Mouse (Mus musculus) forebrain, embryonic 10.5 days (tissue): ENCODE results near the gene Fnip1. TPM values are rescaled to one million over a fixed set of nuclear protein-coding genes. Genes with fewer than 3 reads are reported as not detected.
"Not testable (repeated sequence)": the region's sequence is repeated elsewhere in the genome, so short reads cannot be mapped to it uniquely, and the experiment has no call there.

ENCODE experiments used
- DNase-seq: peaks from one replicate; pipeline ENCODE4 v3.0.0-alpha.2; 2017; ENCODE audit warnings: low spot score; ENCODE audit errors: extremely low spot score
- H3K27ac ChIP-seq: fragments of 300-500 bp; sonication (generic); 2 replicates; pipeline ENCODE4 v1.5.1; 2016; ENCODE audit warnings: mild to moderate bottlenecking
- H3K27me3 ChIP-seq: fragments of 300-500 bp; sonication (generic); 2 replicates; pipeline ENCODE4 v1.6.1; 2016; ENCODE audit warnings: mild to moderate bottlenecking; ENCODE audit not compliant: poor library complexity, severe bottlenecking
- H3K36me3 ChIP-seq: fragments of 300-500 bp; sonication (generic); replicated peaks from 2 replicates; pipeline ENCODE4 v1.6.1; 2016; ENCODE audit warnings: mild to moderate bottlenecking, moderate library complexity
- H3K4me1 ChIP-seq: fragments of 300-500 bp; sonication (generic); 2 replicates; pipeline ENCODE4 v1.6.1; 2016
- H3K4me3 ChIP-seq: fragments of 300-500 bp; sonication (generic); 2 replicates; pipeline ENCODE4 v1.5.1; 2016; ENCODE audit warnings: mild to moderate bottlenecking, moderate library complexity
- H3K9me3 ChIP-seq: fragments of 300-500 bp; sonication (generic); 2 replicates; pipeline ENCODE4 v1.6.1; 2016; ENCODE audit warnings: mild to moderate bottlenecking, moderate library complexity
- WGBS: fragments of 180-500 bp; shearing (Covaris S2); methylation state at CpG from one replicate; pipeline ENCODE4 v1.1.7; 2016; 5-methylcytosine and 5-hydroxymethylcytosine counted together
- polyA plus RNA-seq: library from polyadenylated mRNA; unstranded; fragments of >200 nt; fragmentation: Nextera tagmentation; extraction: Ambion mirVana; gene quantifications from 2 replicates; pipeline ENCODE4 v1.2.1, GENCODE M21; 2016

The Fnip1 gene
- polyA plus RNA-seq, 1 experiment from 2014 or later: 8.9 TPM

DNA sequence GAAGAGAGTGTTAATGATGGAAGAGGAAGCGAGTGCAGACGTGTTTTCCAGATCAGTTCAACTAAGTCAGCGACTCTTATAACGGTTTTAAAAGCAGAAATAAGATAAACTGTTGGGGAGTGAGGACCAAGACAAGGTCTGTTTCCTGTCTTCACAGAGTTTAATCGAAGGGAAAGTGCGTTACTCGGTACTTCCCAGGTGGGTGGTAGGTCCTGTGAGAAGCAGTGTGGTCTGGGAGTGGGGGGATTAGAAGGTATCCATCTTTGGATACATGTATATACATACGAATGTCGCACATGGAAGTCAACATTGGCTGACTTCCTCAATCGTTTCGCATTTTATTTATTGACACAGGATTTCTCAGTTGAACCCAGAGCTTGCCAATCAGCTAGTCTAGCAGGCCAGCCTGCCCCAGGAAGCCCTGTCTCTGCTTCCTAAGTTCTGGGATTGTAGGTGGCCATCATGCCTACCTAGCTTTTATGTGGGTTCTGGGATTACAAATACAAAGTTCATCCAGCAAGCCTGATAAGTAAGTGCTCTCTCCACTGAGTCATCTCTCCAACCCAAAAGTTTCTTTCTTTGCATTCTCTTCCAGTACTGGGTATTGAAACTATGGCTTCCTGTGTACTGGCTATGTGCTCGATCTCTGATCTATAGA, 10.2 kb upstream of the Fnip1 start:
- no peaks in the 10 kb centered on the region for H3K4me1 ChIP-seq
- H3K9me3 ChIP-seq: no peaks in the 10 kb centered on the region
- no peak for DNase-seq
- no peak overlapping the region for H3K27ac ChIP-seq
- no peaks in the 10 kb centered on the region for H3K27me3 ChIP-seq
- WGBS: 89% methylated on average over 12 of the region's 12 CpGs
- H3K4me3 ChIP-seq: no peak overlapping the region
- H3K36me3 ChIP-seq: no peaks in the 10 kb centered on the region

- H3K27me3 ChIP-seq: no peaks in the 10 kb centered on the region
- no peak for DNase-seq
- no peaks in the 10 kb centered on the region for H3K4me1 ChIP-seq
- WGBS: 89% methylated on average over 2 of the region's 2 CpGs
- H3K36me3 ChIP-seq: no peaks in the 10 kb centered on the region
- H3K9me3 ChIP-seq: no peaks in the 10 kb centered on the region
- no peak overlapping the region for H3K4me3 ChIP-seq
- no peak overlapping the region for H3K27ac ChIP-seq
Observed at GRCm38 (mm10) chr11:54429224-54429623, 8.8 kb upstream of the Fnip1 start.

DNA sequence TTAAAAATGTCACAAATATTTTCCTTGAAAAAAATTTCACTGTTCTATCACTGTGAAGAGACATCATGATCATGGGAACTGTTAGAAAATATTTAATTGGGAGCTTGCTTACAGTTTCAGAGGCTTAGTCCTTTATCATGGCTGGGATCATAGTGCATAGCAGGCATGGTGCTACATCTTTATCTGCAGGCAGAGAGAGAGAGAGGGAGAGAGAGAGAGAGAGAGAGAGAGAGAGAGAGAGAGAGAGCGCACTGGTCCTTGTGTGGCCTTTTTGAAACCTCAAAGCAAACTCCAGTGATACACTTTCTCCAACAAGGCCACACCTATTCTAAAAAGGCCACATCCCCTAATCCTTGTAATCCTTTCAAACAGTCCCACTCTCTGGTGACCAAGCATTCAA, 2.2 kb upstream of the Fnip1 start:
- Histone ChIP-seq H3K4me1 (peaks cover 26% of the 10 kb centered on the region), H3K27me3 (no peaks in the 10 kb centered on the region), H3K4me3 (no peak overlapping the region), H3K9me3 (no peaks in the 10 kb centered on the region), H3K27ac (no peak overlapping the region), H3K36me3 (no peaks in the 10 kb centered on the region)
- no peak for DNase-seq
- WGBS: 94% methylated on average over 1 of the region's 1 CpGs

DNA sequence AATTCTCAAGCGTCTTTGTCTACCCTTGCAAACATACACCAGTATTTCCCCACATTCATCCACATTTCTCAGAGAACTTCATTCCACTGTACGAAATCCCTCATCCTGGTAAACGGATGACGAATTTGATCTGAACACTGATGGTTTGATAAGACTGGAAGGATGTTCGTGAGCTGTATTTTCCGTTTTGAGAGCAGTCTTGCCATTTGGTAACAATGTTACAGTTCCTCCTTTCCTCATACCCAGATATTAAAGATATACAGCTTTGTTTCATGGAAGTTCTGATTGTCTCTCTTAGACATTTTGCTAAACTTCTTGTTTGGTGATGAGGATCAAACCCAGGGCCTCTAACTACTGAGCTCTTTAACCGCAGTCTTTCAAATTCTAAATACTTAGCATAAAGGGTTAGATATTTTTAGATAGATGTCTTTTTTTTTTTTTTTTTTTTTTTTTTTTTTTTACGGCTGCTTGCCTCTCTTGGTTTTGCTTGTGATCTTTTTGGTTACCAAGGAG, 633 bp upstream of the Fnip1 start:
- Histone ChIP-seq H3K36me3 (no peaks in the 10 kb centered on the region), H3K27me3 (no peaks in the 10 kb centered on the region), H3K4me1 (peaks cover 26% of the 10 kb centered on the region), H3K9me3 (no peaks in the 10 kb centered on the region), H3K27ac (peak overlapping the region; percentile 97), H3K4me3 (peak overlapping the region; percentile 90)
- WGBS: 66% methylated on average over 8 of the region's 8 CpGs
- no peak for DNase-seq

DNA sequence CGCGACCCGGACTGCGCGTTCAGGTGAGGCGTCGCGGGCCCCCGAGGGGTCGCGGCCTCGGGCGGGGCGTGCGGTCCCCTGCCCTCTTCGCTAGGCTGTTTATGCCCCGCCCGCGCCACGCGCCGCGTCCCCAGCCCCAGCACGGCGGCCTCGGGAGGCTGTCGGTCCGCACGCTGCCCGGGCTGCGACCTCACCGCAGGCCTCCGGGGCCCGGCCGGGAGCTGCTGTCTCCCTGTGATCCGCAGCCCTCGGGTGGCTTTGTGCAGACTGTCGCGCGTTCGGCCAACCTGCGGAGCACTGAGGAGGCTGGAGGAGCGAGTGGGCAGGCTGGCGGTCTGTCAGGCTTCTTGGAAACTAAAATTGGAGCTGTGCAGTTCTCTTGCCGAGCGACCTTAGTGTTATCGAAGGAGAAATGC, 375 bp downstream of the Fnip1 start:
- Histone ChIP-seq H3K27ac (peak overlapping the region; percentile 97), H3K9me3 (no peaks in the 10 kb centered on the region), H3K4me3 (peak overlapping the region; percentile 90), H3K27me3 (no peaks in the 10 kb centered on the region), H3K36me3 (no peaks in the 10 kb centered on the region), H3K4me1 (peaks cover 26% of the 10 kb centered on the region)
- no peak for DNase-seq
- WGBS: under 1% methylated on average over 47 of the region's 47 CpGs

- 66% methylated on average over 11 of the region's 11 CpGs for WGBS
- Histone ChIP-seq H3K27me3 (no peaks in the 10 kb centered on the region), H3K27ac (0 out of 2 replicates have a peak overlapping the region, but pooled peaks have one; percentile 97), H3K36me3 (no peaks in the 10 kb centered on the region), H3K9me3 (no peaks in the 10 kb centered on the region), H3K4me3 (peak overlapping the region; percentile 90), H3K4me1 (peaks cover 26% of the 10 kb centered on the region)
- DNase-seq: no peak
Observed at GRCm38 (mm10) chr11:54438991-54439690, 1.1 kb downstream of the Fnip1 start.

DNA sequence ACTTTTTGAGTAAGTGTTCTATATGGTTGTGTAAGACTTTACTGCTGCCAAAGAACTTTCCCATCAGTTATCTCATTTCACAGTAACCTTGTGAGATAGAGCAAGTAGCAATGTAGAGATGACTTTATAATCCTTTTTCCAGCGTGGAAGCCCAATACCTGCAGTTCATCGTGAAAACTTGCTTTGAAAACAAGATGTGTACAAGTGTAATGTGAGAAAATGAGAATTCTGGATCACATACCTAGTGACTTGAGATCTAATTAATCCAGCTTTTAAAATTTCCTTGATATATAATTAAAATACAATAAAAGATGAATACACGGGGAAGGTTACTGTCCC, 1.7 kb downstream of the Fnip1 start:
- Histone ChIP-seq H3K4me1 (peaks cover 26% of the 10 kb centered on the region), H3K27ac (no peak overlapping the region), H3K27me3 (no peaks in the 10 kb centered on the region), H3K9me3 (no peaks in the 10 kb centered on the region), H3K36me3 (no peaks in the 10 kb centered on the region), H3K4me3 (peak overlapping the region; percentile 90; the same call in 1 of the 2 replicates)
- DNase-seq: no peak
- 87% methylated on average over 3 of the region's 3 CpGs for WGBS

DNA sequence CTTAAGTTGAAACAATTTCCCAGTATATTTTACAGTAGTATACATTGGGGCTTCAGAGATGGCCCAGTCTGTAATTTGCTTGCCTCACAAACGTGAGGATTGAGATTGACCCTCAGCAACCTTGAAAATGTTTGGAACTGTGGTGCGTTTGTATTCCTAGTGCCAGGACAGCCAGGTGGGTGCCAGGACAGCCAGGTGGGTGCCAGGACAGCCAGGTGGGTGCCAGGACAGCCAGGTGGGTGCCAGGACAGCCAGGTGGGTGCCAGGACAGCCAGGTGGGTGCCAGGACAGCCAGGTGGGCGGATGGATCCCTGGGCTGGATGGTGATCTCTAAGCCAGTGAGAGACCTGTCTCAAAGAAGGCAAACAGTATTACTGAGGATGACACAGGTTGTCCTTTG, 12.8 kb downstream of the Fnip1 start:
- H3K36me3 ChIP-seq, H3K9me3 ChIP-seq, H3K4me1 ChIP-seq, DNase-seq, H3K27me3 ChIP-seq, H3K27ac ChIP-seq, H3K4me3 ChIP-seq: not testable (repeated sequence)
- WGBS: 91% methylated on average over 3 of the region's 3 CpGs

DNA sequence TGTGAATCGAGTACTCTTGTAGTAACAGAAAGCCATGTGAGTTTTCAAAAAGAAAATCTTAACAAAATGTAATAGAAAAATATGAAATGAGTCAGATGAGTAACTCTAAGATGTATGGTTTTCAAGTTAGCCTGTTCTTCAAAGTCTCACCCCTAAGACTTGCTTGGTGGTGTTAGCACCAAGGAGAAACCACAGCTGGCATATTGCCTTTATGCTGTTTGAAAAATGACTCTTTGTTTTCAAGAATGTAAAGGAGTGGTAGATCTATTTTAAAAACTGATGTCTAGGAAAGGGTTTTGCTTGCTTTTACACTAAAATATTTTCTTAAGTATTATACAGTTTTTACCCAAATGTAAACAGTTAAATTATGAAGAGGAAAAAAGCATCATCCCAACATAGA, 16.5 kb downstream of the Fnip1 start:
- Histone ChIP-seq H3K9me3 (no peaks in the 10 kb centered on the region), H3K27ac (no peak overlapping the region), H3K27me3 (no peaks in the 10 kb centered on the region), H3K4me1 (no peaks in the 10 kb centered on the region), H3K4me3 (no peak overlapping the region), H3K36me3 (no peaks in the 10 kb centered on the region)
- 94% methylated on average over 1 of the region's 1 CpGs for WGBS
- no peak for DNase-seq

GRCm38 (mm10) chr11:54456875-54457274, 18.9 kb downstream of the Fnip1 start:
- no peak overlapping the region for H3K27ac ChIP-seq
- no peaks in the 10 kb centered on the region for H3K4me1 ChIP-seq
- 0 out of 2 replicates have a peak, but pooled peaks cover 2% of the 10 kb centered on the region for H3K9me3 ChIP-seq
- H3K27me3 ChIP-seq: no peaks in the 10 kb centered on the region
- DNase-seq: no peak
- no peaks in the 10 kb centered on the region for H3K36me3 ChIP-seq
- 76% methylated on average over 2 of the region's 2 CpGs for WGBS
- H3K4me3 ChIP-seq: no peak overlapping the region

- Histone ChIP-seq H3K27me3 (no peaks in the 10 kb centered on the region), H3K4me3 (no peak overlapping the region), H3K9me3 (0 out of 2 replicates have a peak, but pooled peaks cover 2% of the 10 kb centered on the region), H3K4me1 (no peaks in the 10 kb centered on the region), H3K36me3 (peaks cover 4% of the 10 kb centered on the region; the same call in 1 of the 2 replicates), H3K27ac (no peak overlapping the region)
- DNase-seq: no peak
- 92% methylated on average over 1 of the region's 1 CpGs for WGBS
Observed at GRCm38 (mm10) chr11:54458168-54458567, 20.2 kb downstream of the Fnip1 start.

- 81% methylated on average over 3 of the region's 3 CpGs for WGBS
- peaks cover 9% of the 10 kb centered on the region for H3K36me3 ChIP-seq
- H3K27ac ChIP-seq: no peak overlapping the region
- no peak overlapping the region for H3K4me3 ChIP-seq
- H3K4me1 ChIP-seq: no peaks in the 10 kb centered on the region
- no peak for DNase-seq
- H3K27me3 ChIP-seq: no peaks in the 10 kb centered on the region
- 0 out of 2 replicates have a peak, but pooled peaks cover 2% of the 10 kb centered on the region for H3K9me3 ChIP-seq
Observed at GRCm38 (mm10) chr11:54464557-54465244, 26.7 kb downstream of the Fnip1 start.

- Histone ChIP-seq H3K27me3 (no peaks in the 10 kb centered on the region), H3K9me3 (no peaks in the 10 kb centered on the region), H3K27ac (no peak overlapping the region), H3K36me3 (peaks cover 33% of the 10 kb centered on the region), H3K4me1 (no peaks in the 10 kb centered on the region), H3K4me3 (no peak overlapping the region)
- DNase-seq: no peak
- 95% methylated on average over 4 of the region's 4 CpGs for WGBS
Observed at GRCm38 (mm10) chr11:54472231-54472630, 34.2 kb downstream of the Fnip1 start.
